ENCODE assay signal across 24 mouse cellular contexts in genomic region chr2:112287059-112287458, GRCm38 (mm10). TPM values are rescaled to one million over a fixed set of nuclear protein-coding genes. Genes with fewer than 3 reads are reported as not detected.
DNase-seq lines count a peak whose midpoint lies in the region; ATAC-seq and TF ChIP-seq lines count a peak whose summit lies in the region.
"Had no signal": no experiment of that assay in that cellular context is flagged by ENCODE, and none has a peak within 500 bp of the region (broad histone marks: within the 10 kb centered on the region; RNA-seq: fewer than 3 reads in every experiment).

No protein-coding gene starts in this region.

- peaks cover 12% of the 10 kb centered on the region for H3K79me2 ChIP-seq in MEL (ENCODE audit: control insufficient read depth, insufficient read depth, low read length, poor library complexity)

- DNase-seq in kidney, adult 2 months: peak; percentile 54
- DNase-seq in kidney, postnatal 4 days: no peak
- DNase-seq in MEL (ENCODE audit: low read depth, low spot score): peak; percentile 67
- DNase-seq in retina, postnatal 1 day: peak; percentile 11
- no peak for DNase-seq in forebrain, postnatal 0 days
- DNase-seq in hindbrain, embryonic 10.5 days (ENCODE audit: low spot score): no peak
- DNase-seq in right cerebral cortex, adult 2 months (ENCODE audit: low spot score in 2 of 2): no peak
- DNase-seq: cerebellum, postnatal 14 days; embryo, embryonic 11 days; gastrocnemius, postnatal 36 days; heart, postnatal 10 days; thymus, postnatal 14 days had no signal

- TF ChIP-seq CTCF in kidney, adult 2 months (conservative IDR thresholded peaks at IDR 0.05; ENCODE audit: insufficient read depth, insufficient read length, low read depth, low read length): no peak
- TF ChIP-seq CTCF in MEL (IDR thresholded peaks at IDR 0.05 in 2 of 3, conservative IDR thresholded peaks at IDR 0.05 in 1 of 3; ENCODE audit: control insufficient read depth in 1 of 3, insufficient read depth in 1 of 3, low read depth in 2 of 3, low read length in 3 of 3, poor library complexity in 1 of 3, severe bottlenecking in 1 of 3): no peak
- TF ChIP-seq CTCF in forebrain, postnatal 0 days (IDR thresholded peaks at IDR 0.05; ENCODE audit: low read depth): no peak

- no peak overlapping the region for H3K4me3 ChIP-seq in kidney, adult 2 months (ENCODE audit: insufficient read depth, low read depth, low read length)
- H3K4me3 ChIP-seq in MEL (ENCODE audit: control insufficient read depth in 1 of 2, insufficient read depth in 1 of 2, low read depth in 2 of 2, low read length in 2 of 2): no peak overlapping the region
- no peak overlapping the region for H3K4me3 ChIP-seq in forebrain, postnatal 0 days (ENCODE audit: low read depth, low read length)
- no peak overlapping the region for H3K4me3 ChIP-seq in hindbrain, embryonic 10.5 days
- H3K4me3 ChIP-seq: erythroblast, embryonic 14.5 days; kidney, embryonic 15.5 days; layer of hippocampus, adult 2 months; left cerebral cortex, adult 2 months; neural tube, embryonic 13.5 days had no signal

- no peak for TF ChIP-seq POLR2A in kidney, adult 2 months (IDR thresholded peaks at IDR 0.05; ENCODE audit: low read depth, low read length)
- no peak for TF ChIP-seq POLR2A in MEL (IDR thresholded peaks at IDR 0.05; ENCODE audit: control insufficient read depth in 1 of 2, insufficient read depth in 1 of 2, low read depth in 1 of 2, low read length in 2 of 2, poor library complexity in 1 of 2)

- ATAC-seq in hematopoietic stem cell, adult 5-6 weeks (replicated peaks in 1 of 2; ENCODE audit: insufficient read depth in 1 of 2, low FRiP score in 2 of 2, low TSS enrichment in 1 of 2, low read depth in 1 of 2, poor library complexity in 2 of 2, severe bottlenecking in 2 of 2): peak; percentile 33 to 60; a peak in 3 of 4 replicates
- no peak for ATAC-seq in forebrain, postnatal 0 days
- ATAC-seq: forebrain, embryonic 14.5 days; lung, postnatal 0 days had no signal

- no peak for TF ChIP-seq RAD21 in MEL (IDR thresholded peaks at IDR 0.05; ENCODE audit: low read depth, low read length)

- H3K9ac ChIP-seq in MEL (ENCODE audit: control insufficient read depth, low read depth, low read length, poor library complexity, severe bottlenecking): no peak overlapping the region
- no peak overlapping the region for H3K9ac ChIP-seq in forebrain, postnatal 0 days
- H3K9ac ChIP-seq: hindbrain, embryonic 14.5 days; kidney, embryonic 15.5 days; liver, embryonic 14.5 days; neural tube, embryonic 13.5 days had no signal

- H3K27ac ChIP-seq in kidney, adult 2 months (ENCODE audit: insufficient read depth, low read depth, low read length): no peak overlapping the region
- no peak overlapping the region for H3K27ac ChIP-seq in MEL (ENCODE audit: control insufficient read depth, low read depth, low read length)
- H3K27ac ChIP-seq in forebrain, postnatal 0 days (ENCODE audit: low read depth, low read length): no peak overlapping the region
- no peak overlapping the region for H3K27ac ChIP-seq in hindbrain, embryonic 10.5 days
- H3K27ac ChIP-seq: hindbrain, embryonic 14.5 days; kidney, embryonic 15.5 days; layer of hippocampus, adult 2 months; left cerebral cortex, adult 2 months; liver, embryonic 14.5 days; neural tube, embryonic 13.5 days had no signal

- H3K9me3 ChIP-seq in MEL (replicated peaks; ENCODE audit: insufficient read depth, low read length): no peaks in the 10 kb centered on the region
- no peaks in the 10 kb centered on the region for H3K9me3 ChIP-seq in forebrain, postnatal 0 days (ENCODE audit: low read length)
- no peaks in the 10 kb centered on the region for H3K9me3 ChIP-seq in hindbrain, embryonic 10.5 days
- H3K9me3 ChIP-seq: kidney, embryonic 15.5 days; neural tube, embryonic 13.5 days had no signal

- TF ChIP-seq EP300 in MEL (IDR thresholded peaks at IDR 0.05; ENCODE audit: low read depth in 1 of 2, low read length in 2 of 2): no peak

- peaks cover 17% of the 10 kb centered on the region; the same call in 1 of the 2 replicates for H3K4me1 ChIP-seq in kidney, adult 2 months (ENCODE audit: control insufficient read depth, insufficient read depth, low read length)
- peaks cover 6 to 26% of the 10 kb centered on the region in 2 experiments; a peak in 2 of 4 replicates for H3K4me1 ChIP-seq in MEL (ENCODE audit: control insufficient read depth in 1 of 2, insufficient read depth in 2 of 2, low read length in 2 of 2)
- H3K4me1 ChIP-seq in forebrain, postnatal 0 days (ENCODE audit: insufficient read depth): 0 out of 2 replicates have a peak, but pooled peaks cover 3% of the 10 kb centered on the region
- H3K4me1 ChIP-seq in hindbrain, embryonic 10.5 days (replicated peaks): peaks cover 13% of the 10 kb centered on the region; the same call in 1 of the 2 replicates

- no peaks in the 10 kb centered on the region for H3K27me3 ChIP-seq in kidney, adult 2 months (replicated peaks; ENCODE audit: control insufficient read depth, insufficient read depth, low read length)
- H3K27me3 ChIP-seq in MEL (ENCODE audit: control insufficient read depth in 1 of 2, insufficient read depth in 2 of 2, low read length in 2 of 2): no peaks in the 10 kb centered on the region
- no peaks in the 10 kb centered on the region for H3K27me3 ChIP-seq in forebrain, postnatal 0 days (ENCODE audit: insufficient read depth, low read length)
- H3K27me3 ChIP-seq in hindbrain, embryonic 10.5 days (ENCODE audit: insufficient read depth, poor library complexity, severe bottlenecking): no peaks in the 10 kb centered on the region
- H3K27me3 ChIP-seq: kidney, embryonic 15.5 days; neural tube, embryonic 13.5 days had no signal

- WGBS in kidney, adult 2 months: 49% methylated on average over 4 of the region's 4 CpGs
- WGBS in forebrain, postnatal 0 days: 56% methylated on average over 4 of the region's 4 CpGs
- WGBS in hindbrain, embryonic 10.5 days: 73% methylated on average over 4 of the region's 4 CpGs

- no peaks in the 10 kb centered on the region for H3K36me3 ChIP-seq in kidney, adult 2 months (ENCODE audit: control insufficient read depth, insufficient read depth, low read length)
- peaks cover 0 to 24% of the 10 kb centered on the region in 2 experiments; a peak in 2 of 4 replicates for H3K36me3 ChIP-seq in MEL (ENCODE audit: control insufficient read depth in 1 of 2, insufficient read depth in 2 of 2, low read length in 2 of 2)
- H3K36me3 ChIP-seq in forebrain, postnatal 0 days (ENCODE audit: insufficient read depth): no peaks in the 10 kb centered on the region
- H3K36me3 ChIP-seq in hindbrain, embryonic 10.5 days: no peaks in the 10 kb centered on the region
- H3K36me3 ChIP-seq: kidney, embryonic 15.5 days; neural tube, embryonic 13.5 days had no signal

- no peak overlapping the region for H3K4me2 ChIP-seq in forebrain, postnatal 0 days (ENCODE audit: low read depth)
- H3K4me2 ChIP-seq: hindbrain, embryonic 14.5 days; kidney, embryonic 15.5 days; neural tube, embryonic 13.5 days had no signal

RNA-seq across cellular contexts. Expression of gene Gm21985, which starts 20.9 kb away (rescaled TPM):
- polyA plus RNA-seq in kidney, adult 2 months (2012; rRNA removed): not detected in 2 replicates
- 0.04 TPM in 1 of 2 replicates, not detected in the other for total RNA-seq in MEL (2012; rRNA removed)
- polyA plus RNA-seq in MEL (2012; ENCODE audit: insufficient read depth in 1 of 2, insufficient read length in 2 of 2, low read depth in 1 of 2, low replicate concordance in 2 of 2, missing spikeins in 1 of 2): not detected
- not detected in 2 replicates for total RNA-seq in hematopoietic stem cell, adult 5-6 weeks (2017)
- total RNA-seq in forebrain, postnatal 0 days (2014; rRNA removed): 1.9 and 2.9 TPM in 2 replicates
- polyA plus RNA-seq in forebrain, postnatal 0 days (2015; fragmentation: Nextera tagmentation; extraction: Ambion mirVana): not detected in 2 replicates
- polyA plus RNA-seq in hindbrain, embryonic 10.5 days (2016; fragmentation: Nextera tagmentation; extraction: Ambion mirVana): not detected in 2 replicates
- polyA plus RNA-seq: erythroblast, embryonic 14.5 days; forebrain, embryonic 14.5 days; hindbrain, embryonic 14.5 days; kidney, embryonic 15.5 days; liver, embryonic 14.5 days; lung, postnatal 0 days; neural tube, embryonic 13.5 days had no signal

RNA-seq across cellular contexts. Expression of gene Slc12a6, which starts 21.4 kb away (rescaled TPM):
- polyA plus RNA-seq in kidney, adult 2 months (2012; rRNA removed): 27.8 and 29.6 TPM in 2 replicates
- 20.4 and 21.7 TPM in 2 replicates for total RNA-seq in MEL (2012; rRNA removed)
- 10 to 100 TPM in 1 of 2 experiments, not detected in 1; 21.2 TPM for polyA plus RNA-seq in MEL (2012; ENCODE audit: insufficient read depth in 1 of 2, insufficient read length in 2 of 2, low read depth in 1 of 2, low replicate concordance in 2 of 2, missing spikeins in 1 of 2)
- total RNA-seq in hematopoietic stem cell, adult 5-6 weeks (2017): 95.7 and 126 TPM in 2 replicates
- total RNA-seq in forebrain, postnatal 0 days (2014; rRNA removed): 54.4 and 69.3 TPM in 2 replicates
- 7.8 and 10.6 TPM in 2 replicates for polyA plus RNA-seq in forebrain, postnatal 0 days (2015; fragmentation: Nextera tagmentation; extraction: Ambion mirVana)
- 8.7 and 11.2 TPM in 2 replicates for polyA plus RNA-seq in hindbrain, embryonic 10.5 days (2016; fragmentation: Nextera tagmentation; extraction: Ambion mirVana)

RNA-seq across cellular contexts. Expression of gene Nop10, which starts 25.3 kb away (rescaled TPM):
- polyA plus RNA-seq in kidney, adult 2 months (2012; rRNA removed): 166 and 167 TPM in 2 replicates
- 275 and 283 TPM in 2 replicates for total RNA-seq in MEL (2012; rRNA removed)
- 100 to 1,000 TPM in 1 of 2 experiments, not detected in 1; 253 TPM for polyA plus RNA-seq in MEL (2012; ENCODE audit: insufficient read depth in 1 of 2, insufficient read length in 2 of 2, low read depth in 1 of 2, low replicate concordance in 2 of 2, missing spikeins in 1 of 2)
- 109 and 165 TPM in 2 replicates for total RNA-seq in hematopoietic stem cell, adult 5-6 weeks (2017)
- total RNA-seq in forebrain, postnatal 0 days (2014; rRNA removed): 95.1 and 120 TPM in 2 replicates
- 160 and 215 TPM in 2 replicates for polyA plus RNA-seq in forebrain, postnatal 0 days (2015; fragmentation: Nextera tagmentation; extraction: Ambion mirVana)
- polyA plus RNA-seq in hindbrain, embryonic 10.5 days (2016; fragmentation: Nextera tagmentation; extraction: Ambion mirVana): 178 and 208 TPM in 2 replicates

RNA-seq across cellular contexts. Expression of gene Nutm1, which starts 28.0 kb away (rescaled TPM):
- 0.02 TPM in 1 of 2 replicates, not detected in the other for polyA plus RNA-seq in kidney, adult 2 months (2012; rRNA removed)
- total RNA-seq in MEL (2012; rRNA removed): 0.04 TPM in 1 of 2 replicates, not detected in the other
- polyA plus RNA-seq in MEL (2012; ENCODE audit: insufficient read depth in 1 of 2, insufficient read length in 2 of 2, low read depth in 1 of 2, low replicate concordance in 2 of 2, missing spikeins in 1 of 2): under 1 TPM in 1 of 2 experiments, not detected in 1; 0.13 TPM
- not detected in 2 replicates for total RNA-seq in hematopoietic stem cell, adult 5-6 weeks (2017)
- total RNA-seq in forebrain, postnatal 0 days (2014; rRNA removed): not detected in 2 replicates
- 0.08 and 0.09 TPM in 2 replicates for polyA plus RNA-seq in forebrain, postnatal 0 days (2015; fragmentation: Nextera tagmentation; extraction: Ambion mirVana)
- not detected in 2 replicates for polyA plus RNA-seq in hindbrain, embryonic 10.5 days (2016; fragmentation: Nextera tagmentation; extraction: Ambion mirVana)
- total RNA-seq: ES-E14; gastrocnemius, postnatal 36 days; heart, postnatal 10 days; layer of hippocampus, adult 2 months; left cerebral cortex, adult 2 months had no signal
- polyA plus RNA-seq: erythroblast, embryonic 14.5 days; forebrain, embryonic 14.5 days; hindbrain, embryonic 14.5 days; limb, embryonic 11.5 days; liver, embryonic 14.5 days had no signal

RNA-seq across cellular contexts. Expression of gene Lpcat4, which starts 47.8 kb away (rescaled TPM):
- 22.5 and 22.6 TPM in 2 replicates for polyA plus RNA-seq in kidney, adult 2 months (2012; rRNA removed)
- total RNA-seq in MEL (2012; rRNA removed): 11.7 and 13.9 TPM in 2 replicates
- polyA plus RNA-seq in MEL (2012; ENCODE audit: insufficient read depth in 1 of 2, insufficient read length in 2 of 2, low read depth in 1 of 2, low replicate concordance in 2 of 2, missing spikeins in 1 of 2): 10 to 100 TPM in 1 of 2 experiments, not detected in 1; 69.9 TPM
- total RNA-seq in hematopoietic stem cell, adult 5-6 weeks (2017): 7.8 and 22.5 TPM in 2 replicates
- total RNA-seq in forebrain, postnatal 0 days (2014; rRNA removed): 23.9 and 27.6 TPM in 2 replicates
- polyA plus RNA-seq in forebrain, postnatal 0 days (2015; fragmentation: Nextera tagmentation; extraction: Ambion mirVana): 12.8 and 17.3 TPM in 2 replicates
- polyA plus RNA-seq in hindbrain, embryonic 10.5 days (2016; fragmentation: Nextera tagmentation; extraction: Ambion mirVana): 13.3 and 14.8 TPM in 2 replicates

Comparison
In these comparisons a context has a peak if more than half of its experiments do, and no peak if none do; other contexts are left out.
1. DNase-seq: peak in kidney, adult 2 months (single experiment), MEL (single experiment) and retina, postnatal 1 day (single experiment); none in kidney, postnatal 4 days (0 of 2), forebrain, postnatal 0 days (single experiment), hindbrain, embryonic 10.5 days (single experiment) and right cerebral cortex, adult 2 months (0 of 2).